Mouse (Mus musculus): Measurements from ENCODE around the gene Qars.

Gene Qars

GRCm38 (mm10) chr9:108507619-108508434, at the start of gene Qars:
Gene Qars (plus strand): TSS chr9:108507706.
- DNase-seq (ENCODE audit: low spot score) = peak; percentile 98

- no peak for DNase-seq (ENCODE audit: low spot score)
These were observed 47.6 kb upstream of the Qars start for GRCm38 (mm10) chr9:108459939-108460318.

GRCm38 (mm10) chr9:108460319-108461178, 47.0 kb upstream of the Qars start, which contains the start of gene Ccdc71:
Gene Ccdc71 (plus strand): TSS chr9:108460527.
- peak; percentile 88 for DNase-seq (ENCODE audit: low spot score)

- peak; percentile 13 for DNase-seq (ENCODE audit: low spot score)
These were observed 46.3 kb upstream of the Qars start, which contains the start of gene Klhdc8b for GRCm38 (mm10) chr9:108461181-108461631. Gene Klhdc8b (minus strand): TSS chr9:108461581.

- no peak for DNase-seq (ENCODE audit: low spot score)
These were observed 45.8 kb upstream of the Qars start for GRCm38 (mm10) chr9:108461675-108462074.

GRCm38 (mm10) chr9:108462192-108462591, 45.3 kb upstream of the Qars start:
- no peak for DNase-seq (ENCODE audit: low spot score)

GRCm38 (mm10) chr9:108463713-108464112, 43.8 kb upstream of the Qars start:
- no peak for DNase-seq (ENCODE audit: low spot score)

- DNase-seq (ENCODE audit: low spot score) = no peak
These were observed 41.3 kb upstream of the Qars start for GRCm38 (mm10) chr9:108466219-108466618.

- no peak for DNase-seq (ENCODE audit: low spot score)
These were observed 38.1 kb upstream of the Qars start for GRCm38 (mm10) chr9:108469430-108469829.

GRCm38 (mm10) chr9:108469845-108470244, 37.7 kb upstream of the Qars start:
- no peak for DNase-seq (ENCODE audit: low spot score)

- DNase-seq (ENCODE audit: low spot score) = no peak
These were observed 33.0 kb upstream of the Qars start for GRCm38 (mm10) chr9:108474528-108474927.

- DNase-seq (ENCODE audit: low spot score) = peak; percentile 61
These were observed 28.8 kb upstream of the Qars start for GRCm38 (mm10) chr9:108478638-108479156.

- DNase-seq (ENCODE audit: low spot score) = no peak
These were observed 28.3 kb upstream of the Qars start for GRCm38 (mm10) chr9:108479241-108479640.

- DNase-seq (ENCODE audit: low spot score) = peak; percentile 74
These were observed 27.7 kb upstream of the Qars start, which contains the start of gene Lamb2 for GRCm38 (mm10) chr9:108479721-108480351. Gene Lamb2 (plus strand): TSS chr9:108479736.

- DNase-seq (ENCODE audit: low spot score) = no peak
These were observed 26.5 kb upstream of the Qars start for GRCm38 (mm10) chr9:108480813-108481519.

GRCm38 (mm10) chr9:108481520-108482210, 25.8 kb upstream of the Qars start:
- DNase-seq (ENCODE audit: low spot score) = no peak

GRCm38 (mm10) chr9:108483051-108483790, 24.3 kb upstream of the Qars start:
- DNase-seq (ENCODE audit: low spot score) = no peak

- DNase-seq (ENCODE audit: low spot score) = no peak
These were observed 23.5 kb upstream of the Qars start for GRCm38 (mm10) chr9:108484021-108484420.

GRCm38 (mm10) chr9:108485301-108485875, 22.1 kb upstream of the Qars start:
- DNase-seq (ENCODE audit: low spot score) = no peak
